Comparison of ENCODE assay signal across 8 mouse cellular contexts in the genomic region with DNA sequence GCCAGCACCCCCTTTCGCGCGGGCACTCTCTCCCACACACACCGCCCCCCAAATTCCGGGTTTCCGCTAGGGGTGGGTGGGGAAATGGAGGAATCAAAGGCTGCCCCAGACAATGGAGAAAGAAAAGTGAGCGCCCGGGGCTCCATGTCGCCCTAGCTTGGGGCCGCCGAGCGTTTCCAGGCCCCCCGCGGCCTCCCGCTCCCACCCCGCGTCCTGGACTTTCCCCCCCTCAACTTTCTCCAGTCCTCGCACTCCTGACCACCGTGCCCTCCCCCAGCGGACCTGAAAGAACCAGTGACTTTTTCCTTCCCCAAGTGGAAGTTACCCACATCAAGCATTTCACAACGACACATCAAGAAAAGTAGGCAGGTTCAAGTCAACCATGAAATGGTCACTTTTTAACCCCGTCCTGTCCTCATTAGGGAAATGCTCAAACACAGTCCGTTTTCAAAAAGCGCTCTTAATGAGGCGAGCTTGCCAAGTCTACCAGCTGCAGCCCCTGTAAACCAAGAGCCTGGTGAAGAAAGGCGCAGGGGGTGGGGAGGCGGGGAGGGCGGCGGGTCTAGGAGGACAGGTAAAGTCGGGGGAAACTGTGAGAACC.
A peak's percentile ranks its signal among the peaks of the same experiment; 100 is the strongest.
DNase-seq lines count a peak whose midpoint lies in the region; ATAC-seq and TF ChIP-seq lines count a peak whose summit lies in the region.

No protein-coding gene starts in this region.

- peak overlapping the region; percentile 95 for H3K4me3 ChIP-seq in layer of hippocampus, adult 2 months
- peak overlapping the region; percentile 94 for H3K4me3 ChIP-seq in forebrain, embryonic 16.5 days (replicated peaks; ENCODE audit: low read length)
- peak overlapping the region; percentile 86 for H3K4me3 ChIP-seq in kidney, adult 2 months (ENCODE audit: insufficient read depth, low read depth, low read length)
- H3K4me3 ChIP-seq in lung, adult 2 months (replicated peaks; ENCODE audit: extremely low read depth, low read depth, low read length) = peak overlapping the region; percentile 83

- H3K36me3 ChIP-seq in forebrain, embryonic 16.5 days (ENCODE audit: control insufficient read depth, insufficient read depth) = no peaks in the 10 kb centered on the region
- no peaks in the 10 kb centered on the region for H3K36me3 ChIP-seq in kidney, adult 2 months (ENCODE audit: control insufficient read depth, insufficient read depth, low read length)

- peak overlapping the region; percentile 98 for H3K27ac ChIP-seq in layer of hippocampus, adult 2 months
- H3K27ac ChIP-seq in forebrain, embryonic 16.5 days (ENCODE audit: low read length) = peak overlapping the region; percentile 100
- peak overlapping the region; percentile 79 for H3K27ac ChIP-seq in kidney, adult 2 months (ENCODE audit: insufficient read depth, low read depth, low read length)

- TF ChIP-seq CTCF in layer of hippocampus, adult 2 months (conservative IDR thresholded peaks at IDR 0.05) = no peak
- no peak for TF ChIP-seq CTCF in kidney, adult 2 months (conservative IDR thresholded peaks at IDR 0.05; ENCODE audit: insufficient read depth, insufficient read length, low read depth, low read length)
- TF ChIP-seq CTCF in lung, adult 2 months (IDR thresholded peaks at IDR 0.05; ENCODE audit: insufficient read depth, low read length) = no peak

- ATAC-seq in forebrain, embryonic 16.5 days = peak; percentile 69

- peaks cover 23% of the 10 kb centered on the region for H3K4me1 ChIP-seq in forebrain, embryonic 16.5 days (replicated peaks; ENCODE audit: control insufficient read depth, insufficient read depth, low read length)
- peaks cover 22% of the 10 kb centered on the region; the same call in 1 of the 2 replicates for H3K4me1 ChIP-seq in kidney, adult 2 months (ENCODE audit: control insufficient read depth, insufficient read depth, low read length)
- H3K4me1 ChIP-seq in lung, adult 2 months (ENCODE audit: control insufficient read depth, insufficient read depth, low read length) = peaks cover 4% of the 10 kb centered on the region; the same call in 1 of the 2 replicates

- H3K9me3 ChIP-seq in forebrain, embryonic 16.5 days (ENCODE audit: control insufficient read depth, low read length) = no peaks in the 10 kb centered on the region

- no peaks in the 10 kb centered on the region for H3K27me3 ChIP-seq in forebrain, embryonic 16.5 days (replicated peaks; ENCODE audit: control insufficient read depth, insufficient read depth, low read length)
- no peaks in the 10 kb centered on the region for H3K27me3 ChIP-seq in kidney, adult 2 months (replicated peaks; ENCODE audit: control insufficient read depth, insufficient read depth, low read length)

- no peak for TF ChIP-seq POLR2A in kidney, adult 2 months (IDR thresholded peaks at IDR 0.05; ENCODE audit: low read depth, low read length)
- peak; percentile 48; the same call in 1 of the 2 replicates for TF ChIP-seq POLR2A in lung, adult 2 months (IDR thresholded peaks at IDR 0.05; ENCODE audit: borderline replicate concordance, extremely low read depth, low read depth, low read length)

- 0% methylated on average over 29 of the region's 30 CpGs for WGBS in forebrain, embryonic 16.5 days
- under 1% methylated on average over 30 of the region's 30 CpGs for WGBS in kidney, adult 2 months
- 2% methylated on average over 30 of the region's 30 CpGs for WGBS in lung, adult 2 months

- peak overlapping the region; percentile 97 for H3K4me2 ChIP-seq in forebrain, embryonic 16.5 days (ENCODE audit: low read length)

- peak overlapping the region; percentile 100 for H3K9ac ChIP-seq in forebrain, embryonic 16.5 days (replicated peaks; ENCODE audit: low read depth, low read length)

- DNase-seq in layer of hippocampus, adult 2 months (ENCODE audit: low spot score in 2 of 2) = peak in 1 of 2 experiments; percentile 67
- DNase-seq in layer of hippocampus, postnatal 25 days (ENCODE audit: extremely low spot score in 1 of 2, low spot score in 1 of 2) = no peak
- peak; percentile 77 for DNase-seq in adrenal gland, postnatal 10 days
- DNase-seq in kidney, adult 2 months = peak; percentile 93
- DNase-seq in lung, adult 2 months = peak; percentile 73
- peak; percentile 64 for DNase-seq in skeletal muscle tissue, adult 2 months (ENCODE audit: low read depth, low spot score)
- DNase-seq in ovary, adult 18-20 months (ENCODE audit: low spot score) = no peak

Comparison
In these comparisons a context has a peak if more than half of its experiments do, and no peak if none do; other contexts are left out.
1. DNase-seq: peak in adrenal gland, postnatal 10 days (single experiment), kidney, adult 2 months (single experiment), lung, adult 2 months (single experiment) and skeletal muscle tissue, adult 2 months (single experiment); none in layer of hippocampus, postnatal 25 days (0 of 2) and ovary, adult 18-20 months (single experiment).
2. Peak in every context shown above with its lines, with median percentiles within 50 percentile points of each other: H3K27ac ChIP-seq and H3K4me3 ChIP-seq.